Mouse (Mus musculus): ENCODE measurements around the gene Map3k4.

GRCm38 (mm10) chr17:12230167-12230566, 88.4 kb downstream of the Map3k4 start:
- TF ChIP-seq CTCF (conservative IDR thresholded peaks at IDR 0.05; ENCODE audit: insufficient read depth, insufficient read length, low read depth, low read length) (no peak), POLR2A (IDR thresholded peaks at IDR 0.05; ENCODE audit: low read depth, low read length) (no peak)
